Mouse (Mus musculus) testis, adult 2 months (tissue): ENCODE results near the gene Mlh3. TPM values are rescaled to one million over a fixed set of nuclear protein-coding genes. Genes with fewer than 3 reads are reported as not detected.

Source experiments
- H3K27ac ChIP-seq: fragments of 200-500 bp; 2 replicates; pipeline ENCODE4 v1.5.1; 2012; ENCODE audit warnings: low read depth, low read length; ENCODE audit not compliant: control insufficient read depth, insufficient read depth
- H3K27me3 ChIP-seq: fragments of 200-500 bp; 2 replicates; pipeline ENCODE4 v1.6.1; 2012; ENCODE audit warnings: mild to moderate bottlenecking, low read length, moderate library complexity; ENCODE audit not compliant: control insufficient read depth, insufficient read depth
- H3K36me3 ChIP-seq: fragments of 200-500 bp; 2 replicates; pipeline ENCODE4 v1.6.1; 2012; ENCODE audit warnings: mild to moderate bottlenecking, low read length; ENCODE audit not compliant: control insufficient read depth, insufficient read depth
- H3K4me1 ChIP-seq: fragments of 200-500 bp; 2 replicates; pipeline ENCODE4 v1.6.1; 2012; ENCODE audit warnings: low read length; ENCODE audit not compliant: control insufficient read depth, insufficient read depth
- H3K4me3 ChIP-seq: fragments of 200-500 bp; 2 replicates; pipeline ENCODE4 v1.5.1; 2012; ENCODE audit warnings: low read depth, mild to moderate bottlenecking, low read length, moderate library complexity, mixed read lengths; ENCODE audit not compliant: control insufficient read depth
- CTCF ChIP-seq: fragments of 200-500 bp; IDR thresholded peaks from 2 replicates; pipeline ENCODE4 v1.5.1; 2012; ENCODE audit warnings: low read depth, mild to moderate bottlenecking, inconsistent platforms, low read length, moderate library complexity; ENCODE audit not compliant: control insufficient read depth, insufficient read depth, insufficient replicate concordance
- POLR2A ChIP-seq: fragments of 200-500 bp; IDR thresholded peaks from 2 replicates; pipeline ENCODE4 v1.6.1; 2012; ENCODE audit warnings: low read depth, mild to moderate bottlenecking, inconsistent platforms, low read length, moderate library complexity; ENCODE audit not compliant: control insufficient read depth
- polyA plus RNA-seq: library from polyadenylated mRNA; depleted of rRNA; stranded (reverse); fragments of >200 nt; gene quantifications from 2 replicates; pipeline ENCODE4 v1.2.3, GENCODE M21; 2012

Mlh3 gene
- polyA plus RNA-seq, 1 experiment: 13.1 TPM

- Histone ChIP-seq H3K4me1 (no peaks in the 10 kb centered on the region; the same call in 1 of the 2 replicates), H3K27me3 (no peaks in the 10 kb centered on the region), H3K4me3 (no peak overlapping the region), H3K27ac (peak overlapping the region; percentile 47), H3K36me3 (no peaks in the 10 kb centered on the region)
- TF ChIP-seq POLR2A (no peak), CTCF (no peak)
Measured at GRCm38 (mm10) chr12:85297345-85297997, 27.1 kb upstream of the Mlh3 start.

GRCm38 (mm10) chr12:85296915-85297314 is 26.5 kb upstream of the Mlh3 start:
- H3K27ac ChIP-seq: no peak overlapping the region
- H3K36me3 ChIP-seq: no peaks in the 10 kb centered on the region
- H3K4me1 ChIP-seq: peaks cover 2% of the 10 kb centered on the region; the same call in 1 of the 2 replicates
- no peaks in the 10 kb centered on the region for H3K27me3 ChIP-seq
- no peak for TF ChIP-seq CTCF
- no peak for TF ChIP-seq POLR2A
- H3K4me3 ChIP-seq: no peak overlapping the region

GRCm38 (mm10) chr12:85295506-85295905 is 25.1 kb upstream of the Mlh3 start:
- H3K4me3 ChIP-seq: no peak overlapping the region
- H3K36me3 ChIP-seq: peaks cover 2% of the 10 kb centered on the region
- H3K27me3 ChIP-seq: no peaks in the 10 kb centered on the region
- H3K4me1 ChIP-seq: peaks cover 4% of the 10 kb centered on the region
- TF ChIP-seq POLR2A (no peak), CTCF (no peak)
- H3K27ac ChIP-seq: no peak overlapping the region

GRCm38 (mm10) chr12:85292906-85293305 is 22.5 kb upstream of the Mlh3 start:
- H3K27ac ChIP-seq: no peak overlapping the region
- H3K36me3 ChIP-seq: peaks cover 2% of the 10 kb centered on the region
- H3K4me1 ChIP-seq: peaks cover 19% of the 10 kb centered on the region
- H3K4me3 ChIP-seq: peak overlapping the region; percentile 75; the same call in 1 of the 2 replicates
- TF ChIP-seq POLR2A (no peak), CTCF (no peak)
- no peaks in the 10 kb centered on the region for H3K27me3 ChIP-seq

- no peak for TF ChIP-seq CTCF
- TF ChIP-seq POLR2A: no peak
- no peaks in the 10 kb centered on the region for H3K27me3 ChIP-seq
Measured at GRCm38 (mm10) chr12:85292288-85292687, 21.9 kb upstream of the Mlh3 start.

GRCm38 (mm10) chr12:85291541-85291940 is 21.1 kb upstream of the Mlh3 start:
- H3K27ac ChIP-seq: no peak overlapping the region
- H3K36me3 ChIP-seq: peaks cover 2% of the 10 kb centered on the region
- TF ChIP-seq POLR2A: no peak
- TF ChIP-seq CTCF: no peak
- no peaks in the 10 kb centered on the region for H3K27me3 ChIP-seq
- peaks cover 19% of the 10 kb centered on the region for H3K4me1 ChIP-seq
- peak overlapping the region; percentile 78 for H3K4me3 ChIP-seq

More at GRCm38 (mm10) chr12:85292288-85292687, 21.9 kb upstream of the Mlh3 start:
- Histone ChIP-seq H3K4me3 (peak overlapping the region; percentile 75), H3K36me3 (peaks cover 2% of the 10 kb centered on the region), H3K27ac (no peak overlapping the region), H3K4me1 (peaks cover 19% of the 10 kb centered on the region)

GRCm38 (mm10) chr12:85290633-85291032 is 20.2 kb upstream of the Mlh3 start:
- TF ChIP-seq CTCF: no peak
- no peak for TF ChIP-seq POLR2A
- Histone ChIP-seq H3K4me3 (peak overlapping the region; percentile 95), H3K27me3 (no peaks in the 10 kb centered on the region), H3K27ac (peak overlapping the region; percentile 17), H3K36me3 (peaks cover 2% of the 10 kb centered on the region), H3K4me1 (peaks cover 19% of the 10 kb centered on the region)
